Mouse (Mus musculus) adrenal gland, adult 8-10 months (tissue): ENCODE measurements around the gene Dapk1. TPM values are rescaled to one million over a fixed set of nuclear protein-coding genes. Genes with fewer than 3 reads are reported as not detected.

ENCODE experiments used
- DNase-seq: peaks from one replicate; pipeline ENCODE4 v3.0.0; 2022
- total RNA-seq, 4 experiments: library from RNA; stranded (reverse); gene quantifications; 2 replicates each; pipeline ENCODE4 v1.2.4; 2022

Gene Dapk1
- total RNA-seq, 4 experiments from 2014 or later, result 13.3 to 15.3 (median 14.1) TPM

GRCm38 (mm10) chr13:60616036-60616435 is 14.3 kb downstream of the Dapk1 start:
- DNase-seq, result no peak

GRCm38 (mm10) chr13:60618287-60618686 is 16.5 kb downstream of the Dapk1 start:
- no peak for DNase-seq

- no peak for DNase-seq
These were observed 18.0 kb downstream of the Dapk1 start for GRCm38 (mm10) chr13:60619723-60620122.

- DNase-seq, result no peak
These were observed 19.7 kb downstream of the Dapk1 start for GRCm38 (mm10) chr13:60621411-60621965.

- no peak for DNase-seq
These were observed 23.8 kb downstream of the Dapk1 start for GRCm38 (mm10) chr13:60625581-60625980.

GRCm38 (mm10) chr13:60627843-60628656 is 26.3 kb downstream of the Dapk1 start:
- DNase-seq, result no peak

GRCm38 (mm10) chr13:60628657-60628950 is 26.9 kb downstream of the Dapk1 start:
- DNase-seq, result no peak

- no peak for DNase-seq
These were observed 27.7 kb downstream of the Dapk1 start for GRCm38 (mm10) chr13:60629419-60629818.

GRCm38 (mm10) chr13:60633945-60634344 is 32.2 kb downstream of the Dapk1 start:
- no peak for DNase-seq

GRCm38 (mm10) chr13:60635636-60636035 is 33.9 kb downstream of the Dapk1 start:
- no peak for DNase-seq

- DNase-seq, result no peak
These were observed 37.8 kb downstream of the Dapk1 start for GRCm38 (mm10) chr13:60639482-60640055.

GRCm38 (mm10) chr13:60640420-60640819 is 38.7 kb downstream of the Dapk1 start:
- DNase-seq, result no peak

GRCm38 (mm10) chr13:60644457-60644889 is 42.7 kb downstream of the Dapk1 start:
- DNase-seq, result no peak

GRCm38 (mm10) chr13:60646791-60647190 is 45.0 kb downstream of the Dapk1 start:
- DNase-seq, result no peak

GRCm38 (mm10) chr13:60648350-60648749 is 46.6 kb downstream of the Dapk1 start:
- no peak for DNase-seq

- DNase-seq, result no peak
These were observed 48.3 kb downstream of the Dapk1 start for GRCm38 (mm10) chr13:60650000-60650399.

- no peak for DNase-seq
These were observed 52.3 kb downstream of the Dapk1 start for GRCm38 (mm10) chr13:60654017-60654565.

- no peak for DNase-seq
These were observed 53.5 kb downstream of the Dapk1 start for GRCm38 (mm10) chr13:60655246-60655645.

- no peak for DNase-seq
These were observed 57.9 kb downstream of the Dapk1 start for GRCm38 (mm10) chr13:60659600-60659999.

- DNase-seq, result no peak
These were observed 58.3 kb downstream of the Dapk1 start for GRCm38 (mm10) chr13:60660056-60660455.

GRCm38 (mm10) chr13:60660711-60661261 is 59.0 kb downstream of the Dapk1 start:
- no peak for DNase-seq

GRCm38 (mm10) chr13:60662493-60663177 is 60.9 kb downstream of the Dapk1 start:
- DNase-seq, result no peak

GRCm38 (mm10) chr13:60664058-60664457 is 62.3 kb downstream of the Dapk1 start:
- no peak for DNase-seq
